Mouse (Mus musculus): ENCODE measurements at regions not wholly inside any gene's neighbourhood (a gene's known extent, or its start where the extent isn't known, plus 50 kb on each side); places are given as distances from the start of the nearest gene placed in this dataset.

DNA sequence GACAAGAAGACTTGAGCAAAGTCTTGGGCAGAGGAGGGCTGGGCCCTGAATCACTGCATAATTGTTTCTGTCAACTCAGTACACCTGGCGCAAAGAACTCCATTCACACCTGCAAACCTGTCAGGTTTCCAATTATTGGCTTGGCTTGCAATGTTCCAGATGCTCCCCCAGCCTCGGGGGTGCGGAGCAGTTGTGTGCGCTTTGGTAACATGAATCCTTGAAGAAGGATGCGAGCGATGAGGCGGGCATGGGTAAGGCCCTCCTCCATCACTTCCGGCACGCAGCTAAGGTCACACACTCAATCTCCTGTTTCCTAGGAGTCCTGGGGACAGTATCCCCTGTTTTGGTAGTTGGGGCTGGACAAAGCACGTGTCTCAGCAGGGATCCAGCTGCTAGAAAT, 81.6 kb upstream of the Pcdh8 start:
- TF ChIP-seq CTCF (IDR thresholded peaks at IDR 0.05; ENCODE audit: borderline replicate concordance, insufficient read depth, low read depth, low read length) (no peak), POLR2A (IDR thresholded peaks at IDR 0.05; ENCODE audit: borderline replicate concordance, insufficient read depth, low read length) (no peak)
